39 mouse cellular contexts compared by ENCODE assay signal in genomic region chr16:32135842-32136357, GRCm38 (mm10). TPM values are rescaled to one million over a fixed set of nuclear protein-coding genes. Genes with fewer than 3 reads are reported as not detected.
DNase-seq lines count a peak whose midpoint lies in the region; ATAC-seq and TF ChIP-seq lines count a peak whose summit lies in the region.
"Had no signal": no experiment of that assay in that cellular context is flagged by ENCODE, and none has a peak within 500 bp of the region (broad histone marks: within the 10 kb centered on the region; RNA-seq: fewer than 3 reads in every experiment).

No protein-coding gene starts in this region.

- ATAC-seq in forebrain, embryonic 11.5 days (replicated peaks; ENCODE audit: low FRiP score), result no peak
- ATAC-seq in forebrain, postnatal 0 days, result no peak
- ATAC-seq: forebrain, embryonic 13.5 days; forebrain, embryonic 16.5 days; hindbrain, embryonic 16.5 days; intestine, embryonic 15.5 days; Patski had no signal

- H3K4me1 ChIP-seq in forebrain, embryonic 11.5 days (replicated peaks; ENCODE audit: control insufficient read depth, insufficient read depth, low read length), result no peaks in the 10 kb centered on the region
- H3K4me1 ChIP-seq in forebrain, postnatal 0 days (ENCODE audit: insufficient read depth), result no peaks in the 10 kb centered on the region
- H3K4me1 ChIP-seq in E14TG2a.4 (replicated peaks; ENCODE audit: low read depth, low read length), result peaks cover 34% of the 10 kb centered on the region
- peaks cover 0 to 2% of the 10 kb centered on the region in 2 experiments; a peak in 1 of 4 replicates for H3K4me1 ChIP-seq in ES-E14 (ENCODE audit: control insufficient read depth in 2 of 2, insufficient read depth in 2 of 2, low read length in 2 of 2, poor library complexity in 1 of 2)
- H3K4me1 ChIP-seq in lung, adult 2 months (ENCODE audit: control insufficient read depth, insufficient read depth, low read length), result no peaks in the 10 kb centered on the region
- H3K4me1 ChIP-seq: embryonic facial prominence, embryonic 13.5 days; forebrain, embryonic 13.5 days; hindbrain, embryonic 10.5 days; hindbrain, embryonic 13.5 days; intestine, embryonic 15.5 days had no signal

- no peaks in the 10 kb centered on the region for H3K9me3 ChIP-seq in forebrain, embryonic 11.5 days (ENCODE audit: control insufficient read depth, low read length)
- no peaks in the 10 kb centered on the region for H3K9me3 ChIP-seq in forebrain, postnatal 0 days (ENCODE audit: low read length)
- H3K9me3 ChIP-seq in E14TG2a.4 (ENCODE audit: low read length), result 0 out of 2 replicates have a peak, but pooled peaks cover 3% of the 10 kb centered on the region
- no peaks in the 10 kb centered on the region for H3K9me3 ChIP-seq in ES-E14 (ENCODE audit: control insufficient read depth, insufficient read depth, low read depth, low read length)
- H3K9me3 ChIP-seq: embryonic facial prominence, embryonic 10.5 days; embryonic facial prominence, embryonic 13.5 days; forebrain, embryonic 13.5 days; hindbrain, embryonic 10.5 days; intestine, embryonic 15.5 days had no signal

- H3K27me3 ChIP-seq in forebrain, embryonic 11.5 days (ENCODE audit: control insufficient read depth, insufficient read depth, low read length), result no peaks in the 10 kb centered on the region
- no peaks in the 10 kb centered on the region for H3K27me3 ChIP-seq in forebrain, postnatal 0 days (ENCODE audit: insufficient read depth, low read length)
- H3K27me3 ChIP-seq in E14TG2a.4 (ENCODE audit: insufficient read depth, low read length), result peaks cover 6% of the 10 kb centered on the region; the same call in 1 of the 2 replicates
- H3K27me3 ChIP-seq: embryonic facial prominence, embryonic 13.5 days; forebrain, embryonic 13.5 days; hindbrain, embryonic 13.5 days; intestine, embryonic 15.5 days had no signal

- peak; percentile 16 for DNase-seq in forebrain, embryonic 11.5 days (ENCODE audit: low spot score)
- DNase-seq in forebrain, postnatal 0 days, result no peak
- DNase-seq in ES-E14 (ENCODE audit: low read depth, low spot score), result no peak
- peak; percentile 28 for DNase-seq in WW6 (ENCODE audit: low read depth, low spot score)
- DNase-seq in thymus, adult 18-20 months, result no peak
- DNase-seq in layer of hippocampus, postnatal 14 days (ENCODE audit: low spot score in 2 of 2), result no peak
- DNase-seq in lung, adult 2 months, result no peak
- DNase-seq: adrenal gland, adult 2 months; adrenal gland, postnatal 14 days; B cell, adult 2 months; cerebellum, adult 11 months; cerebellum, adult 8-10 months; cerebellum, postnatal 10 days; cerebellum, postnatal 36 days; embryo, embryonic 11 days; gastrocnemius, adult 2 months; gastrocnemius, postnatal 14 days; heart, adult 11 months; heart, postnatal 36 days; kidney, adult 11 months had no signal

- no peak overlapping the region for H3K4me2 ChIP-seq in forebrain, embryonic 11.5 days (ENCODE audit: low read depth, low read length, severe bottlenecking)
- no peak overlapping the region for H3K4me2 ChIP-seq in forebrain, postnatal 0 days (ENCODE audit: low read depth)
- H3K4me2 ChIP-seq: embryonic facial prominence, embryonic 13.5 days; forebrain, embryonic 13.5 days; heart, embryonic 11.5 days; hindbrain, embryonic 13.5 days; intestine, embryonic 15.5 days had no signal

- WGBS in forebrain, embryonic 11.5 days, result 82% methylated on average over 7 of the region's 7 CpGs
- 84% methylated on average over 7 of the region's 7 CpGs for WGBS in forebrain, postnatal 0 days
- 89% methylated on average over 7 of the region's 7 CpGs for WGBS in lung, adult 2 months

- H3K9ac ChIP-seq in forebrain, embryonic 11.5 days (ENCODE audit: low read length), result no peak overlapping the region
- no peak overlapping the region for H3K9ac ChIP-seq in forebrain, postnatal 0 days
- peak overlapping the region; percentile 65 for H3K9ac ChIP-seq in ES-E14 (ENCODE audit: insufficient read depth, low read depth, low read length, poor library complexity, severe bottlenecking)
- H3K9ac ChIP-seq: embryonic facial prominence, embryonic 13.5 days; forebrain, embryonic 13.5 days; hindbrain, embryonic 13.5 days; intestine, embryonic 15.5 days had no signal

- H3K27ac ChIP-seq in forebrain, embryonic 11.5 days (ENCODE audit: low read depth, low read length), result no peak overlapping the region
- H3K27ac ChIP-seq in forebrain, postnatal 0 days (ENCODE audit: low read depth, low read length), result no peak overlapping the region
- peak overlapping the region; percentile 50; the same call in 1 of the 2 replicates for H3K27ac ChIP-seq in ES-E14 (ENCODE audit: insufficient read depth, low read depth, low read length, poor library complexity, severe bottlenecking)
- H3K27ac ChIP-seq: embryonic facial prominence, embryonic 10.5 days; embryonic facial prominence, embryonic 13.5 days; forebrain, embryonic 13.5 days; gastrocnemius, adult 2 months; hindbrain, embryonic 10.5 days; hindbrain, embryonic 13.5 days; intestine, embryonic 15.5 days had no signal

- TF ChIP-seq CTCF in forebrain, postnatal 0 days (IDR thresholded peaks at IDR 0.05; ENCODE audit: low read depth), result no peak
- TF ChIP-seq CTCF in E14TG2a.4 (conservative IDR thresholded peaks at IDR 0.05; ENCODE audit: low read length), result no peak
- TF ChIP-seq CTCF in lung, adult 2 months (IDR thresholded peaks at IDR 0.05; ENCODE audit: insufficient read depth, low read length), result no peak

- no peak overlapping the region for H3K4me3 ChIP-seq in forebrain, embryonic 11.5 days (ENCODE audit: low read depth, low read length)
- no peak overlapping the region for H3K4me3 ChIP-seq in forebrain, postnatal 0 days (ENCODE audit: low read depth, low read length)
- H3K4me3 ChIP-seq in E14TG2a.4 (replicated peaks; ENCODE audit: low read length) (peak overlapping the region; percentile 76), ES-E14 (ENCODE audit: insufficient read depth in 1 of 2, low read depth in 1 of 2, low read length in 2 of 2, poor library complexity in 1 of 2, severe bottlenecking in 1 of 2) (peak overlapping the region; percentile 52 to 70)
- no peak overlapping the region for H3K4me3 ChIP-seq in lung, adult 2 months (replicated peaks; ENCODE audit: extremely low read depth, low read depth, low read length)
- H3K4me3 ChIP-seq: embryonic facial prominence, embryonic 10.5 days; embryonic facial prominence, embryonic 13.5 days; erythroblast, embryonic 14.5 days; forebrain, embryonic 13.5 days; gastrocnemius, adult 2 months; hindbrain, embryonic 10.5 days; hindbrain, embryonic 13.5 days; intestine, embryonic 15.5 days had no signal

- in situ Hi-C loops in ES-E14 (cut with MboI; ENCODE audit: low sequenced_read_pairs in 2 of 2, unreplicated experiment in 2 of 2), result no loop called here

- H3K36me3 ChIP-seq in forebrain, embryonic 11.5 days (ENCODE audit: control insufficient read depth, insufficient read depth, low read length), result no peaks in the 10 kb centered on the region
- H3K36me3 ChIP-seq in forebrain, postnatal 0 days (ENCODE audit: insufficient read depth), result no peaks in the 10 kb centered on the region
- H3K36me3 ChIP-seq in E14TG2a.4 (ENCODE audit: insufficient read depth, low read length) (peaks cover 17% of the 10 kb centered on the region), ES-E14 (ENCODE audit: control insufficient read depth, insufficient read depth, low read length, poor library complexity, severe bottlenecking) (no peaks in the 10 kb centered on the region; the same call in 1 of the 2 replicates)
- H3K36me3 ChIP-seq: embryonic facial prominence, embryonic 10.5 days; embryonic facial prominence, embryonic 13.5 days; hindbrain, embryonic 10.5 days; hindbrain, embryonic 13.5 days; intestine, embryonic 15.5 days had no signal

- no peak for TF ChIP-seq POLR2A in lung, adult 2 months (IDR thresholded peaks at IDR 0.05; ENCODE audit: borderline replicate concordance, extremely low read depth, low read depth, low read length)

TF ChIP-seq in ES-E14, 5 proteins besides CTCF, POLR2A, EP300 and RAD21 (continues in another document):
- TF ChIP-seq ZC3H11A (IDR thresholded peaks at IDR 0.05; ENCODE audit: borderline replicate concordance, low read depth, low read length) (no peak), ZNF384 (IDR thresholded peaks at IDR 0.05; ENCODE audit: low read depth, low read length) (no peak)

RNA-seq across cellular contexts. Expression of gene Nrros, which starts 29.5 kb away (rescaled TPM):
- polyA plus RNA-seq in forebrain, embryonic 11.5 days (2014; fragmentation: Nextera tagmentation; extraction: Ambion mirVana), result 6.7 and 7.5 TPM in 2 replicates
- total RNA-seq in forebrain, postnatal 0 days (2014; rRNA removed), result 10.2 and 12.5 TPM in 2 replicates
- polyA plus RNA-seq in forebrain, postnatal 0 days (2015; fragmentation: Nextera tagmentation; extraction: Ambion mirVana), result 6.4 and 7.6 TPM in 2 replicates
- 6.4 and 7.2 TPM in 2 replicates for total RNA-seq in ES-E14 (2012; rRNA removed)
- 10 to 100 TPM; 10.6 to 11.7 TPM for total RNA-seq in layer of hippocampus, postnatal 14 days (2021)
- polyA plus RNA-seq in lung, adult 2 months (2012; rRNA removed), result 40.6 and 40.9 TPM in 2 replicates
- polyA plus RNA-seq: Patski had no signal

RNA-seq across cellular contexts. Expression of gene Cep19, which starts 36.3 kb away (rescaled TPM):
- polyA plus RNA-seq in forebrain, embryonic 11.5 days (2014; fragmentation: Nextera tagmentation; extraction: Ambion mirVana), result 43.3 and 43.5 TPM in 2 replicates
- total RNA-seq in forebrain, postnatal 0 days (2014; rRNA removed), result 43.6 and 51.5 TPM in 2 replicates
- 61.0 and 64.8 TPM in 2 replicates for polyA plus RNA-seq in forebrain, postnatal 0 days (2015; fragmentation: Nextera tagmentation; extraction: Ambion mirVana)
- total RNA-seq in ES-E14 (2012; rRNA removed), result 8.9 and 11.9 TPM in 2 replicates
- 10 to 100 TPM; 61.5 to 65.9 TPM for total RNA-seq in layer of hippocampus, postnatal 14 days (2021)
- 7.8 and 9.2 TPM in 2 replicates for polyA plus RNA-seq in lung, adult 2 months (2012; rRNA removed)

RNA-seq across cellular contexts. Expression of gene Pigx, which starts 36.4 kb away (rescaled TPM):
- 136 and 144 TPM in 2 replicates for polyA plus RNA-seq in forebrain, embryonic 11.5 days (2014; fragmentation: Nextera tagmentation; extraction: Ambion mirVana)
- 71.7 and 102 TPM in 2 replicates for total RNA-seq in forebrain, postnatal 0 days (2014; rRNA removed)
- 113 and 133 TPM in 2 replicates for polyA plus RNA-seq in forebrain, postnatal 0 days (2015; fragmentation: Nextera tagmentation; extraction: Ambion mirVana)
- 59.5 and 86.2 TPM in 2 replicates for total RNA-seq in ES-E14 (2012; rRNA removed)
- 10 to 100 TPM; 29.2 to 29.7 TPM for total RNA-seq in layer of hippocampus, postnatal 14 days (2021)
- polyA plus RNA-seq in lung, adult 2 months (2012; rRNA removed), result 19.6 and 20.0 TPM in 2 replicates

RNA-seq across cellular contexts. Expression of gene Bex6, which starts 43.7 kb away (rescaled TPM):
- 0.35 TPM in 1 of 2 replicates, not detected in the other for polyA plus RNA-seq in forebrain, embryonic 11.5 days (2014; fragmentation: Nextera tagmentation; extraction: Ambion mirVana)
- not detected in 2 replicates for total RNA-seq in forebrain, postnatal 0 days (2014; rRNA removed)
- not detected in 2 replicates for polyA plus RNA-seq in forebrain, postnatal 0 days (2015; fragmentation: Nextera tagmentation; extraction: Ambion mirVana)
- total RNA-seq in ES-E14 (2012; rRNA removed), result 1.4 and 1.6 TPM in 2 replicates
- total RNA-seq in layer of hippocampus, postnatal 14 days (2021), result not detected
- not detected in 2 replicates for polyA plus RNA-seq in lung, adult 2 months (2012; rRNA removed)
- total RNA-seq: adrenal gland, adult 2 months; adrenal gland, postnatal 14 days; adrenal gland, postnatal 4 days; gastrocnemius, adult 2 months; gastrocnemius, postnatal 14 days; gastrocnemius, postnatal 4 days; heart, adult 8-10 months; heart, postnatal 36 days had no signal
- polyA plus RNA-seq: adrenal gland, adult 2 months; cortical plate, adult 2 months; embryonic facial prominence, embryonic 10.5 days; embryonic facial prominence, embryonic 13.5 days; erythroblast, embryonic 14.5 days; forebrain, embryonic 13.5 days; forebrain, embryonic 16.5 days; frontal cortex, adult 2 months; heart, embryonic 14.5 days; heart, postnatal 0 days; hindbrain, embryonic 10.5 days; hindbrain, embryonic 13.5 days; hindbrain, embryonic 16.5 days; Patski had no signal

RNA-seq across cellular contexts. Expression of gene Pak2, which starts 56.8 kb away (rescaled TPM):
- polyA plus RNA-seq in forebrain, embryonic 11.5 days (2014; fragmentation: Nextera tagmentation; extraction: Ambion mirVana), result 52.6 and 53.9 TPM in 2 replicates
- 35.9 and 41.1 TPM in 2 replicates for total RNA-seq in forebrain, postnatal 0 days (2014; rRNA removed)
- polyA plus RNA-seq in forebrain, postnatal 0 days (2015; fragmentation: Nextera tagmentation; extraction: Ambion mirVana), result 23.3 and 29.4 TPM in 2 replicates
- total RNA-seq in ES-E14 (2012; rRNA removed), result 17.9 and 26.9 TPM in 2 replicates
- total RNA-seq in layer of hippocampus, postnatal 14 days (2021), result 10 to 100 TPM; 33.3 TPM
- 19.2 and 22.5 TPM in 2 replicates for polyA plus RNA-seq in lung, adult 2 months (2012; rRNA removed)

Comparison
In these comparisons a context has a peak if more than half of its experiments do, and no peak if none do; other contexts are left out.
1. DNase-seq: peak in forebrain, embryonic 11.5 days (single experiment) and WW6 (single experiment); none in forebrain, postnatal 0 days (single experiment), ES-E14 (single experiment), thymus, adult 18-20 months (0 of 2), layer of hippocampus, postnatal 14 days (0 of 2) and lung, adult 2 months (single experiment).
2. H3K4me3 ChIP-seq: peak in E14TG2a.4 (single experiment) and ES-E14 (2 of 2); none in forebrain, embryonic 11.5 days (single experiment), forebrain, postnatal 0 days (single experiment) and lung, adult 2 months (single experiment).